Mouse (Mus musculus) frontal cortex, adult 2 months (tissue): ENCODE results near the gene Ceacam13. TPM values are rescaled to one million over a fixed set of nuclear protein-coding genes. Genes with fewer than 3 reads are reported as not detected.
"Not testable (repeated sequence)": the region's sequence is repeated elsewhere in the genome, so short reads cannot be mapped to it uniquely, and the experiment has no call there.

Experiments used
- DNase-seq, 2 experiments: peaks; one replicate each; pipeline ENCODE4 v3.0.0; 2022; ENCODE audit warnings: low spot score in 1 of 2; ENCODE audit errors: extremely low spot score in 1 of 2
- polyA plus RNA-seq: library from polyadenylated mRNA; depleted of rRNA; stranded (reverse); fragments of >200 nt; gene quantifications from 2 replicates; pipeline ENCODE4 v1.2.3, GENCODE M21; 2012; rRNA removed

Gene Ceacam13
- 0.28 and 1.7 TPM in 2 replicates for polyA plus RNA-seq

- no peak for DNase-seq
Observed at GRCm38 (mm10) chr7:18009589-18009988, at the start of gene Ceacam13. Ceacam13 (plus strand) TSS chr7:18009889.

GRCm38 (mm10) chr7:17971824-17972223, 37.9 kb upstream of the Ceacam13 start, which contains the start of gene Ceacam11:
Ceacam11 (plus strand) TSS chr7:17972124.
- no peak for DNase-seq

DNA sequence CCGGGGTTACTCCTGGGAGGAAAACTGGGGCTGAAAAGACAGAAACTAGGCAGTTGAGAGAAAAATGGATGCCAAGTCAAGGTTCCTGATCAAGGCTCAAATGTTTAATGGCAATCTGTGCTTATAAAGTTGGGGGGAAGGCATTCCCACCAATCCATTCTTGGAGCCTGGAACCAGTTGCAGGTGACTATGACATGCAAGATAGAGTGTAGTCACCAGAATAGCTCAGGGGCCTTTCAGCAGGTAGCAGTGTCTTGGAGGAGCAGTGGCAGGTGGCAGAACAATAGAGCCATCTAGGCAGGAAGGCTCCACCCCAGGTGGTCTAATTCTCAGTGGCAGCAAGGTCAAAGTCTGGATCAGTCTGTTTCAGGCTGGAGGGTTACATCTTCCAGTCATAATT, 8.6 kb upstream of the Ceacam13 start:
- DNase-seq = not testable (repeated sequence)

DNA sequence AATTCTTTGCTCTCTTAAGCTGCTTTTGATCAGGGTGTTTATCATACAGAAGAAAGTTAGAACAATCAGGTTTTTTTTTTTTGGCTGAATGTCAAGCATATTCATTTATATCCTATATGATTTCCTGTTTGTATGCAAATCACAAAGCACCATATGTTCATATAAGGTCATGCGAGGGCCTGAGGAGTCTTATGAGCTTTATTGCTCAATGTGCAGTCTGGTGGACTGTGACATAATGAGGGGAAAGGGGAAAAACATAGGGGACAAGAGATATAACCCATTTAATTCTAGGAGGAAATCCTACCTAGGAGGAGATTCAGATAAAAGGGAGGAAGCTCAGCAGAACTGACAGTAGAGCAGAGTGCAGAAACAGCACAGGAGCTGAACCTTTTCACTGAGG, 55.9 kb downstream of the Ceacam13 start, which contains the start of gene Ceacam12:
Gene Ceacam12, plus strand, starts transcription at position 301 of the 400 bp plus-strand sequence.
- no peak for DNase-seq

Other genes starting within 250 kb of the Ceacam13 start
- gene Ceacam14, start 197.3 kb upstream of the Ceacam13 start, polyA plus RNA-seq = 1.2 and 3.1 TPM in 2 replicates
- 0.36 and 0.61 TPM in 2 replicates for gene Gm5155, start 138.1 kb upstream of the Ceacam13 start, polyA plus RNA-seq
- gene Ceacam11, start 37.8 kb upstream of the Ceacam13 start, polyA plus RNA-seq = 1.7 and 2.8 TPM in 2 replicates
- gene Ceacam12, start 56.0 kb downstream of the Ceacam13 start, polyA plus RNA-seq = 0.42 and 0.97 TPM in 2 replicates
- not detected in 2 replicates for gene Igfl3, start 166.6 kb downstream of the Ceacam13 start, polyA plus RNA-seq
- not detected in 2 replicates for gene Mill1, start 235.5 kb downstream of the Ceacam13 start, polyA plus RNA-seq